Mouse (Mus musculus): ENCODE results near the gene Rbpj. TPM values are rescaled to one million over a fixed set of nuclear protein-coding genes. Genes with fewer than 3 reads are reported as not detected.

Gene Rbpj
- polyA plus RNA-seq, 1 experiment from 2014 or later, result 57.8 TPM

DNA sequence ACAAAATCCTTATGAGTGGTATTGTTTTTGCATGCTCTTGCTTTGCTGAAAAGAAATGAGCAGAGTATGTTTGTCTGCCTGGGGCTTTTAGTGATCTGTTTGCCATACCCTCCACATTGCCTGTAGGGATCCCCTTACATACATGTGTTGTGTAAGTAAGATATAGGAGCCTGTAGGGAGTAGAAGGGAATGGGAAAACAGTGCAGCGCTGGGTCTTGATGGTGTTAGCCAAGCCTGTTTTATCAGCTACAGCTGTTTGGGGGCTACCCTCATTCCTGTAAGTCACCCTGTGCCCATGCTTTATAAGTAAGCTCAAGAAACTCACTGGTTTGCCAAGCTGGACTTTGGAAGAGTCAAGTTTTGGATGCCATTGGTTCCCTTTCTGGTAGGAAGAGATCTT is 152.9 kb downstream of the Rbpj start:
- Histone ChIP-seq H3K27ac (no peak overlapping the region), H3K36me3 (peaks cover 4% of the 10 kb centered on the region; the same call in 1 of the 2 replicates), H3K9ac (no peak overlapping the region), H3K4me2 (replicated peaks) (no peak overlapping the region), H3K9me3 (0 out of 2 replicates have a peak, but pooled peaks cover 3% of the 10 kb centered on the region), H3K4me3 (no peak overlapping the region), H3K4me1 (peaks cover 13% of the 10 kb centered on the region; the same call in 1 of the 2 replicates), H3K27me3 (no peaks in the 10 kb centered on the region)
- WGBS, result 67% methylated on average over 1 of the region's 1 CpGs
- no peak for ATAC-seq (ENCODE audit: insufficient number of reproducible peaks, insufficient read depth, low FRiP score, low TSS enrichment)

GRCm38 (mm10) chr5:53632026-53632425 is 166.1 kb downstream of the Rbpj start:
- WGBS, result 85% methylated on average over 3 of the region's 3 CpGs
- ATAC-seq (ENCODE audit: insufficient number of reproducible peaks, insufficient read depth, low FRiP score, low TSS enrichment), result no peak
- H3K4me2 ChIP-seq (replicated peaks), result no peak overlapping the region
- H3K4me3 ChIP-seq, result no peak overlapping the region
- peaks cover 9% of the 10 kb centered on the region; the same call in 1 of the 2 replicates for H3K36me3 ChIP-seq
- H3K27ac ChIP-seq, result no peak overlapping the region
- no peaks in the 10 kb centered on the region for H3K9me3 ChIP-seq
- no peaks in the 10 kb centered on the region for H3K4me1 ChIP-seq
- H3K9ac ChIP-seq, result no peak overlapping the region
- H3K27me3 ChIP-seq, result no peaks in the 10 kb centered on the region

DNA sequence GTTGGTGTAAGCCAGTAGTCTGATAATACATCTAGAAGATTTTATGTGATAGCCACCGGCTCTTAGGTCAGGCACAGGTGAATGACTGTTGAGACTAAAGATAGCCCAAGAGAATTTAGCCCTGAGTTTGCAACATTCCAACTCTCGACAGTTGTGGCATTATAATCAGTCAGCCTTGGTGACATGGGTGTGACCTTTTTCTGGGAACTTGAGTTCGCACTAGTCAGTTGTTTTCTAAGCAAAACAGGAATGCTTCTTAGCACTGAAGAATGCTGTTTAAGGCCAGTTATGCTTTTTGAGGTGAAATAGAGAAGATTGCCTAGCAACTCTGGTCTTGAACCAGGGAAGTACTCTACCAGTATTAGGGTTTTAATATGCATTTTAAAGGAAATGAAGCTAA is 170.8 kb downstream of the Rbpj start:
- Histone ChIP-seq H3K4me3 (no peak overlapping the region), H3K36me3 (no peaks in the 10 kb centered on the region; the same call in 1 of the 2 replicates), H3K4me2 (replicated peaks) (no peak overlapping the region), H3K27ac (no peak overlapping the region), H3K9me3 (no peaks in the 10 kb centered on the region), H3K9ac (no peak overlapping the region), H3K4me1 (no peaks in the 10 kb centered on the region), H3K27me3 (no peaks in the 10 kb centered on the region)
- WGBS, result 65% methylated on average over 3 of the region's 3 CpGs
- ATAC-seq (ENCODE audit: insufficient number of reproducible peaks, insufficient read depth, low FRiP score, low TSS enrichment), result no peak

DNA sequence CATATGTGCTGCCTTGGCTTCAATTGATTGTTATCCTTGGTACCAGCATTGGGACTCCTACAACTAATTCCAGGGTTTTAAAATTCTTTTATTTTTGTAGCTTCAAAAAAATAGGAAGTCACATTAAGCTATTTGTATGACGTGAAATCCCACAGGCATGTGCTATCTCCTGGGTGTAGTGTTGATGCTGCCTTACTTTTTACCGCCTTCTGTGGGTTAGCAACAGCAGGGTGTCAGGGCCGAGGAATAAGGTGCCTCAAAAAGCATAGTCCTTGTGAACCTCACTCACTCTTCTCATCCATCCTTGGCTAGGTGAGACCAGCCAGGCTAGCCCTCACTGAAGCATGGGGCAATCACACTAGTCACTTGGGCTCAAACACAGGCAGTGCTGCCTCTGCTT is 171.3 kb downstream of the Rbpj start:
- Histone ChIP-seq H3K4me3 (no peak overlapping the region), H3K4me2 (replicated peaks) (no peak overlapping the region), H3K4me1 (no peaks in the 10 kb centered on the region)

DNA sequence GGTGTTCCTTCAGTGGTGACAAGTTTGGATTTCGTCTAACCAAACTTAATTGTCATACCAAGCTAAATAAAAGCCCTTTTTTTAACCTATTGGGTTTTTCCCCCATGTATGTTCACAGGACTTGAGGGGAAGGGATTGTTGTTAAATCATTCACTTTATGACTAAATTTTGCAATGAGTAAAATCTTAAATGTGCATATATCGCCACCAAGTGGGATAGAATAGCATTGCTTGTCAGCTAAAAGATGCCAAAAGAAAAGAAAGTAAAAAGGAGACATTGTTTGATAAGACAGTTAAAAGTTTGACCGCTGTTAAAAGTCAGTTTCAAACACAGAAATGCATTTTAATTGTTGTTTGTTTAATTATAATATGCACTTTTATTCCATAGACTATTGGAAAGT is 172.7 kb downstream of the Rbpj start:
- no peak overlapping the region for H3K4me3 ChIP-seq
- no peak for ATAC-seq (ENCODE audit: insufficient number of reproducible peaks, insufficient read depth, low FRiP score, low TSS enrichment)
- H3K4me2 ChIP-seq (replicated peaks), result no peak overlapping the region
- H3K27me3 ChIP-seq, result no peaks in the 10 kb centered on the region
- H3K36me3 ChIP-seq, result peaks cover 5% of the 10 kb centered on the region
- no peaks in the 10 kb centered on the region for H3K4me1 ChIP-seq
- WGBS, result 80% methylated on average over 3 of the region's 3 CpGs
- H3K9me3 ChIP-seq, result no peaks in the 10 kb centered on the region
- H3K9ac ChIP-seq, result no peak overlapping the region
- no peak overlapping the region for H3K27ac ChIP-seq

More for the DNA sequence above, 171.3 kb downstream of the Rbpj start:
- Histone ChIP-seq H3K27ac (no peak overlapping the region), H3K9me3 (no peaks in the 10 kb centered on the region), H3K9ac (no peak overlapping the region), H3K27me3 (no peaks in the 10 kb centered on the region), H3K36me3 (no peaks in the 10 kb centered on the region; the same call in none of the 2 replicates)
- no peak for ATAC-seq (ENCODE audit: insufficient number of reproducible peaks, insufficient read depth, low FRiP score, low TSS enrichment)
- 87% methylated on average over 3 of the region's 3 CpGs for WGBS

DNA sequence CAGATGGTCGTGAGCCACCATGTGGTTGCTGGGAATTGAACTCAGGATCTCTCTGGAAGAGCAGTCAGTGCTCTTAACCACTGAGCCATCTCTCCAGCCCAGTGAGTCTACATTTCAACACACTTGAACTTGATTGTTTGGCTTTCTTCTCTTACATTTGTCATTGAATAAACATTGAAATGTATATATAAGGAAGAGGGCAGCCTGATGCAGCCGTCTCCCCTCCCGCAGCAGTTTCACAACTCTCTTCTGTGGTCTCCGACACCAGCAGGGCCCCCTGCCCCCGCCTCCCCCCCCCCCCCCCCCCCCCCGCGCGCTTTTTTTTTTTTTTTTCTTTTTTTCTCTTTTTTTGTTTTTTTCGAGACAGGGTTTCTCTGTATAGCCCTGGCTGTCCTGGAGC is 180.7 kb downstream of the Rbpj start:
- Histone ChIP-seq H3K9me3 (no peaks in the 10 kb centered on the region), H3K4me3 (no peak overlapping the region), H3K4me2 (replicated peaks) (no peak overlapping the region), H3K9ac (no peak overlapping the region), H3K27ac (no peak overlapping the region), H3K36me3 (peaks cover 22% of the 10 kb centered on the region), H3K4me1 (no peaks in the 10 kb centered on the region), H3K27me3 (no peaks in the 10 kb centered on the region)
- no peak for ATAC-seq (ENCODE audit: insufficient number of reproducible peaks, insufficient read depth, low FRiP score, low TSS enrichment)
- 86% methylated on average over 4 of the region's 9 CpGs for WGBS

- Histone ChIP-seq H3K9me3 (no peaks in the 10 kb centered on the region), H3K36me3 (peaks cover 27% of the 10 kb centered on the region), H3K4me1 (no peaks in the 10 kb centered on the region), H3K9ac (no peak overlapping the region), H3K27me3 (no peaks in the 10 kb centered on the region), H3K4me2 (replicated peaks) (no peak overlapping the region), H3K4me3 (no peak overlapping the region), H3K27ac (no peak overlapping the region)
- no peak for ATAC-seq (ENCODE audit: insufficient number of reproducible peaks, insufficient read depth, low FRiP score, low TSS enrichment)
- 89% methylated on average over 2 of the region's 2 CpGs for WGBS
Measured at GRCm38 (mm10) chr5:53647358-53647757, 181.4 kb downstream of the Rbpj start.

GRCm38 (mm10) chr5:53656596-53656995 is 190.6 kb downstream of the Rbpj start:
- Histone ChIP-seq H3K27me3 (no peaks in the 10 kb centered on the region), H3K9me3 (no peaks in the 10 kb centered on the region), H3K4me3 (no peak overlapping the region), H3K4me1 (peaks cover 3% of the 10 kb centered on the region; the same call in 1 of the 2 replicates), H3K27ac (no peak overlapping the region), H3K4me2 (replicated peaks) (no peak overlapping the region), H3K36me3 (peaks cover 11% of the 10 kb centered on the region), H3K9ac (no peak overlapping the region)
- 6% methylated on average over 1 of the region's 1 CpGs for WGBS
- ATAC-seq (ENCODE audit: insufficient number of reproducible peaks, insufficient read depth, low FRiP score, low TSS enrichment), result no peak

GRCm38 (mm10) chr5:53657925-53658324 is 192.0 kb downstream of the Rbpj start:
- Histone ChIP-seq H3K4me2 (replicated peaks) (no peak overlapping the region), H3K27me3 (no peaks in the 10 kb centered on the region), H3K27ac (no peak overlapping the region), H3K9me3 (no peaks in the 10 kb centered on the region), H3K36me3 (peaks cover 2% of the 10 kb centered on the region; the same call in 1 of the 2 replicates), H3K9ac (no peak overlapping the region), H3K4me1 (peaks cover 3% of the 10 kb centered on the region; the same call in 1 of the 2 replicates), H3K4me3 (no peak overlapping the region)
- 83% methylated on average over 6 of the region's 6 CpGs for WGBS
- no peak for ATAC-seq (ENCODE audit: insufficient number of reproducible peaks, insufficient read depth, low FRiP score, low TSS enrichment)

- Histone ChIP-seq H3K4me1 (no peaks in the 10 kb centered on the region), H3K4me2 (replicated peaks) (no peak overlapping the region), H3K27ac (no peak overlapping the region), H3K4me3 (no peak overlapping the region), H3K9me3 (no peaks in the 10 kb centered on the region), H3K9ac (no peak overlapping the region), H3K36me3 (no peaks in the 10 kb centered on the region), H3K27me3 (no peaks in the 10 kb centered on the region)
- WGBS, result 83% methylated on average over 2 of the region's 2 CpGs
- no peak for ATAC-seq (ENCODE audit: insufficient number of reproducible peaks, insufficient read depth, low FRiP score, low TSS enrichment)
Measured at GRCm38 (mm10) chr5:53661508-53661907, 195.6 kb downstream of the Rbpj start.

GRCm38 (mm10) chr5:53662413-53662812 is 196.5 kb downstream of the Rbpj start:
- no peak overlapping the region for H3K4me3 ChIP-seq
- no peak overlapping the region for H3K4me2 ChIP-seq (replicated peaks)
- H3K9ac ChIP-seq, result no peak overlapping the region
- 49% methylated on average over 1 of the region's 1 CpGs for WGBS
- H3K9me3 ChIP-seq, result no peaks in the 10 kb centered on the region
- H3K27me3 ChIP-seq, result no peaks in the 10 kb centered on the region
- H3K27ac ChIP-seq, result no peak overlapping the region
- no peak for ATAC-seq (ENCODE audit: insufficient number of reproducible peaks, insufficient read depth, low FRiP score, low TSS enrichment)
- H3K4me1 ChIP-seq, result no peaks in the 10 kb centered on the region
- H3K36me3 ChIP-seq, result no peaks in the 10 kb centered on the region

DNA sequence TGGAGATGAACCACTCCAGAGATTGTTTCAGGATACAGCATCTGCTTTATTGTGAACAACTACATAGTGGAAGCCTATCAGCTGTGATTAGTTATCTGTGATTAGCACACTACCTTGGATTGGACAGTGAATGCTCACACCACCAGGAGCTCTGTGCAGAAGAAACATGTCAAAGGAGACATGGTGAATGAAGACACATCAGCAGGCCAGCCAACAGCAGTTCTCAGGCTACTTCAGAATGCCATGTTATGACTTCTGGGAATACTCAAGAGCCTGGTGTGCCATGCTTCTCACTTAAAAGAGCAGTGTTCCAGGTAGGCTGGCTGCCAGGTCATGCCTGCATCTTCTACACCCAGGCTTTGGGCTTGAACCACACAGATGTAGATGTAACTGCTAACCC is 197.7 kb downstream of the Rbpj start:
- Histone ChIP-seq H3K9ac (no peak overlapping the region), H3K27ac (no peak overlapping the region), H3K4me3 (no peak overlapping the region), H3K36me3 (no peaks in the 10 kb centered on the region), H3K27me3 (no peaks in the 10 kb centered on the region), H3K9me3 (no peaks in the 10 kb centered on the region), H3K4me1 (no peaks in the 10 kb centered on the region), H3K4me2 (replicated peaks) (no peak overlapping the region)
- no peak for ATAC-seq (ENCODE audit: insufficient number of reproducible peaks, insufficient read depth, low FRiP score, low TSS enrichment)

DNA sequence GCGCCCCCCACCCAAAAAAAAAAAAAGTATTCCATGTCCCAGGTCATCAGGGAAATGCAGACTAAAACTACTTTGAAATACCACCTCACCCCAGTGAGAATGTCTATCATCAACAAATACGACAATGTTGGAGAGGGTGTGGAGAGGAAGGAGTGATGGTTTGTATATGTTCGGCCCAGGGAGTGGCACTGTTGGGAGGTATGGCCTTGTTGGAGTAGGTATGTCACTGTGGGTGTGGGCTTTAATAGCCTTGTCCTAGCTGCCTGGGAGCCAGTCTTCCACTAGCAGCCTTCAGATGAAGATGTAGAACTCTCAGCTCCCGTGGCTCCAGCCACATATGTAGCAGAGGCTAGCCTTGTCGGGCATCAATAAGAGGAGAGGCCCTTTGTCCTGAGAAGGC is 202.1 kb downstream of the Rbpj start:
- Histone ChIP-seq H3K4me1 (no peaks in the 10 kb centered on the region), H3K4me2 (replicated peaks) (no peak overlapping the region), H3K9ac (no peak overlapping the region), H3K36me3 (no peaks in the 10 kb centered on the region), H3K27ac (no peak overlapping the region), H3K4me3 (no peak overlapping the region), H3K9me3 (no peaks in the 10 kb centered on the region), H3K27me3 (no peaks in the 10 kb centered on the region)
- no peak for ATAC-seq (ENCODE audit: insufficient number of reproducible peaks, insufficient read depth, low FRiP score, low TSS enrichment)
- WGBS, result 86% methylated on average over 5 of the region's 5 CpGs
